Mouse (Mus musculus) CH12.LX (cell line): ENCODE results near the gene Mthfsl. TPM values are rescaled to one million over a fixed set of nuclear protein-coding genes. Genes with fewer than 3 reads are reported as not detected.
"Not testable (repeated sequence)": the region's sequence is repeated elsewhere in the genome, so short reads cannot be mapped to it uniquely, and the experiment has no call there.

Experiments
- DNase-seq: peaks from one replicate; pipeline ENCODE4 v3.0.0-alpha.2; 2013; ENCODE audit errors: extremely low read depth
- H3K27ac ChIP-seq: 2 replicates; pipeline ENCODE4 v1.5.1; 2012; ENCODE audit warnings: low read depth, mild to moderate bottlenecking, control low read depth, moderate library complexity; ENCODE audit not compliant: insufficient read depth
- H3K27me3 ChIP-seq: replicated peaks from 2 replicates; pipeline ENCODE3; 2012; ENCODE audit warnings: inconsistent platforms
- H3K36me3 ChIP-seq, 2 experiments: replicated peaks in 1 of 2; 2 replicates each; pipeline versions ENCODE3 to v1.6.1; 2012; ENCODE audit warnings: inconsistent platforms in 1 of 2, low read length in 1 of 2, mild to moderate bottlenecking in 1 of 2, mixed read lengths in 1 of 2, moderate library complexity in 1 of 2; ENCODE audit not compliant: control insufficient read depth in 1 of 2, insufficient read depth in 1 of 2
- H3K4me1 ChIP-seq, 2 experiments: 2 replicates each; pipeline ENCODE4 v1.6.1; 2012; ENCODE audit warnings: inconsistent platforms in 1 of 2, moderate library complexity in 1 of 2; ENCODE audit not compliant: insufficient read depth in 2 of 2, control insufficient read depth in 1 of 2
- H3K4me2 ChIP-seq: 2 replicates; pipeline ENCODE4 v1.6.1; 2012; ENCODE audit warnings: low read depth, mild to moderate bottlenecking, control low read depth; ENCODE audit not compliant: poor library complexity, insufficient read depth, severe bottlenecking
- H3K4me3 ChIP-seq, 3 experiments: fragments of 150-350 bp in 1 of 3; sonication (generic) in 1 of 3; replicated peaks in 1 of 3; 2 replicates each; pipeline versions ENCODE3 to v1.5.1; 2011 to 2012; ENCODE audit warnings: low read depth in 2 of 3, low read length in 2 of 3, mild to moderate bottlenecking in 2 of 3, moderate library complexity in 2 of 3, control low read depth in 1 of 3, improper control_type of control experiment in 1 of 3, inconsistent platforms in 1 of 3, mixed read lengths in 1 of 3; ENCODE audit not compliant: poor library complexity in 1 of 3
- H3K79me2 ChIP-seq: replicated peaks from 2 replicates; pipeline ENCODE4 v1.6.1; 2012; ENCODE audit warnings: mild to moderate bottlenecking, moderate library complexity; ENCODE audit not compliant: control insufficient read depth, poor library complexity, insufficient read depth, severe bottlenecking; ENCODE audit errors: extremely low read depth
- H3K9ac ChIP-seq: 2 replicates; pipeline ENCODE4 v1.6.1; 2012; ENCODE audit warnings: low read depth, mild to moderate bottlenecking, control low read depth, moderate library complexity; ENCODE audit not compliant: insufficient read depth
- H3K9me3 ChIP-seq: replicated peaks from 2 replicates; pipeline ENCODE3; 2012; ENCODE audit warnings: low read length, inconsistent platforms, mixed read lengths
- CTCF ChIP-seq, 2 experiments: IDR thresholded peaks in 1 of 2; conservative IDR thresholded peaks in 1 of 2; 2 replicates each; pipeline ENCODE4 v1.5.1; 2011 to 2012; ENCODE audit warnings: low read depth in 2 of 2, low read length in 2 of 2, improper control_type of control experiment in 1 of 2, inconsistent platforms in 1 of 2, mild to moderate bottlenecking in 1 of 2, moderate library complexity in 1 of 2
- SMC3 ChIP-seq: IDR thresholded peaks from 2 replicates; pipeline ENCODE4 v1.6.1; 2011; ENCODE audit warnings: low read depth, low read length, improper control_type of control experiment
- dilution Hi-C: fragments of 300-500 bp; cut with MboI; formaldehyde crosslinking; loops from 2 replicates; pipeline ENCODE4 v1.14.3; 2020; ENCODE audit warnings: low sequenced_read_pairs; ENCODE audit not compliant: extremely low pct_unique_long_range_greater_than_20kb, extremely low pct_ligation_motif_present
- in situ Hi-C: fragments of 300-500 bp; cut with MboI; formaldehyde crosslinking; loops from 3 replicates; pipeline ENCODE4 v1.14.3; 2019; ENCODE audit warnings: low sequenced_read_pairs, low pct_ligation_motif_present, low pct_unique_long_range_greater_than_20kb, mixed read lengths
- polyA plus RNA-seq: library from polyadenylated mRNA; unstranded; fragments of >175 nt; gene quantifications from 2 replicates; pipeline ENCODE4 v1.2.1, GENCODE M21; 2012; ENCODE audit warnings: low read depth; ENCODE audit not compliant: insufficient read length
- total RNA-seq, 2 experiments: library from RNA; depleted of rRNA; stranded (reverse); fragments of 300-350 nt in 1 of 2; fragments of >200 nt in 1 of 2; gene quantifications; 2 replicates each; pipeline ENCODE4 v1.2.3; 2012 to 2014

Gene Mthfsl
- total and polyA plus RNA-seq, 3 experiments = 31.8 to 34.2 (median 34.1) TPM

- H3K27me3 ChIP-seq, H3K9ac ChIP-seq, dilution Hi-C loops, H3K9me3 ChIP-seq, H3K4me3 ChIP-seq, H3K79me2 ChIP-seq, H3K4me2 ChIP-seq, in situ Hi-C loops, DNase-seq, H3K27ac ChIP-seq, H3K36me3 ChIP-seq: not testable (repeated sequence)
- TF ChIP-seq SMC3 (peak; percentile 18), CTCF (conservative IDR thresholded peaks at IDR 0.05 in 1 of 2, IDR thresholded peaks at IDR 0.05 in 1 of 2; ENCODE audit: low read depth in 2 of 2, low read length in 2 of 2) (peak in 1 of 2 experiments; percentile 24; a peak in 1 of 4 replicates)
- peaks cover 8 to 10% of the 10 kb centered on the region in 2 experiments; a peak in 3 of 4 replicates for H3K4me1 ChIP-seq
Measured at GRCm38 (mm10) chr9:88718140-88718539, 2.0 kb downstream of the Mthfsl start.

- H3K79me2 ChIP-seq, H3K27ac ChIP-seq, H3K27me3 ChIP-seq, H3K4me2 ChIP-seq, H3K4me3 ChIP-seq, H3K4me1 ChIP-seq, DNase-seq, H3K36me3 ChIP-seq, H3K9ac ChIP-seq, H3K9me3 ChIP-seq, in situ Hi-C loops, dilution Hi-C loops: not testable (repeated sequence)
Measured at GRCm38 (mm10) chr9:88714515-88714914, 5.6 kb downstream of the Mthfsl start.

- H3K9me3 ChIP-seq, H3K4me2 ChIP-seq, H3K4me1 ChIP-seq, in situ Hi-C loops, H3K4me3 ChIP-seq, H3K79me2 ChIP-seq, H3K27me3 ChIP-seq, H3K27ac ChIP-seq, H3K9ac ChIP-seq, dilution Hi-C loops, DNase-seq: not testable (repeated sequence)
- H3K36me3 ChIP-seq = peaks cover 12 to 13% of the 10 kb centered on the region in 2 experiments
Measured at GRCm38 (mm10) chr9:88712164-88712749, 7.8 kb downstream of the Mthfsl start.

DNA sequence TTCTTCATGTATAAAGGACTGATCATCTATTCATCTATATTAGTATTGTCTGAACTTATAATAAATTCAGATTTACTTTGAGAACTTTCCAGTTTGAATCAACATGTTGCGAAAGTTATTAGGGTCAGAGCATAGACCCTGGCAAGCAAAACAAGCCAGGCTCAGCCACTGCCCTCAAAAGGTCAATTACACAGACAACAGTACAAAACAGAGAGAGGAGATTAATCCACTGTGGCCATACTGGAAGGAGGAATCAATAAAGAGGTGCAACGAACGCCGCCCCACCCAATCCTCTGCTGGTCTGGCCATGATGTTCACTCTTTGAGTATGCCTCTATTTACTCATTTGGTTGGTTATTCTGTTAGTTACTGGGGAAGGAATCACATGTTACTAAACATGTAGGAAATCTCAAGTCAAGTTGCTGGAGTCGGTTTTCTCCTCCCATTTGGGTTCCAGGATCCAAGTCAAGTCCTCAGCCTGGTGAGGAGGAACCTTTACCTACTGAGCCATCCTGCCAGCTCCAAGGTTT lies 9.1 kb downstream of the Mthfsl start:
- in situ Hi-C loops, dilution Hi-C loops, H3K27ac ChIP-seq, H3K4me2 ChIP-seq, H3K27me3 ChIP-seq, H3K4me1 ChIP-seq, DNase-seq, H3K9ac ChIP-seq, H3K9me3 ChIP-seq, H3K79me2 ChIP-seq, H3K4me3 ChIP-seq: not testable (repeated sequence)
- H3K36me3 ChIP-seq = peaks cover 12 to 13% of the 10 kb centered on the region in 2 experiments

DNA sequence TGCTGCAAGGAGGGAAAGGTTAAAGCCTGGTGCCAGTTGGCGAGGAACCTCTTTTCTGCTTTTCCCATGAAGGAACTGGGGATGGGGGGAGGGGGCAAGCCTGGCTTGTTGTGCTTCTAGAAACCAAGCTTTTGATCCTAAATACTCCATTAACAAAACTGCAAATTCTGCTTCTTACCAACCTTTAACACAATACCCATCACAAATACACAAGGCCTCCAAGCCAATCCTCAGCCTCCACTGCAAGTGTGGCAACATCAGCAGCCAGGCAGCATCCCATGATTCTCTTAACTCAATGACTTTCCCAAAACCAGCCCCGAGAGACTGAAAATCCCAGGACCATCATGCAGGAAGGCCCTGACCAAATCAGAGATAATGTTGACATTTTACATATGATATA lies 9.7 kb downstream of the Mthfsl start:
- H3K79me2 ChIP-seq, H3K4me3 ChIP-seq, H3K9me3 ChIP-seq, H3K27me3 ChIP-seq, H3K4me2 ChIP-seq, in situ Hi-C loops, H3K9ac ChIP-seq, DNase-seq, H3K27ac ChIP-seq, dilution Hi-C loops, H3K4me1 ChIP-seq: not testable (repeated sequence)
- H3K36me3 ChIP-seq = peaks cover 12 to 13% of the 10 kb centered on the region in 2 experiments

DNA sequence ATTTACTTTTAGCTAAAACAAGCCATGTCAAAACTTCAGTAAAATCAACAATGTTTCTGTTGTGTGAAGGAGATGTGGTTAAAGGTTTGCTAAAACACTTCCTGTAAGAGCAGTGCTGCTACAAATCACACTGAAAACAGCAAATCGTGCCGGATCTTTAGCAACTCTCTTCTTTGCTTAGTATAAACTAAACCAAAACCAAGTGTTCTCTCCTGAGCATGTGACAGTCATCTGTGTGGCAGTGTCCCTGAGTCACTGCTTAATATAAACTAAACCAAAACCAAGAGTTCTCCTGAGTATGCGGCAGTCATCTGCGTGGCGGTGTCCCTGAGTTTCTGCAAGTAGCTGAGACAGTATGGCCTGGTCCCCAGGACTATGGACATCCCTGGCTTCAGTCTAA lies 10.3 kb downstream of the Mthfsl start:
- H3K79me2 ChIP-seq, H3K27ac ChIP-seq, H3K27me3 ChIP-seq, H3K4me3 ChIP-seq, H3K4me1 ChIP-seq, DNase-seq, dilution Hi-C loops, in situ Hi-C loops, H3K9me3 ChIP-seq, H3K9ac ChIP-seq: not testable (repeated sequence)
- Histone ChIP-seq H3K36me3 (peaks cover 12 to 13% of the 10 kb centered on the region in 2 experiments), H3K4me2 (peak overlapping the region; percentile 22; the same call in 1 of the 2 replicates)
